Mouse (Mus musculus): ENCODE data around the gene Gm21882. TPM values are rescaled to one million over a fixed set of nuclear protein-coding genes. Genes with fewer than 3 reads are reported as not detected.

Gene Gm21882
- 1.9 TPM for polyA plus RNA-seq (2014; fragmentation: Illumina TruSeq; extraction: RNeasy Lipid Tissue Mini Kit (QIAGEN cat#74804); ENCODE audit: low read depth, low replicate concordance)

DNA sequence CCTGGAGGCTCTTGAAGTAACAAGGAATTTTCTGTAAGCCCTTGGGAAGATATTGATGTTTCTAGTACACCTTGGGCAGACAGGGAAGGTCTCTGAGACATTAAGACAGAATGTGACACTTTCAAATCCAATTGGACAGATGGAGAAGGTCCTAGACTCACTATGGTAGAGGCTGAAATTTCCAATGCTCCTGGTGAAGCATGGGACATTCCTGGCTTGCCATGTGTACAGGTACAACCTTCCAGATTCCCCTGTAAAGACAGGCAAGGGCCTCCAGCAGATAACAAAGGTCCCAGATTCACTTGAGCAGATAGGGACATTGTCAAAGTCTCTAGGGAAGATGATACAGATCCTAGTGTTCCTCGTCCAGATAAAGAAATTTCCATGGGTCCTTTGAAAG lies at the start of gene Gm21882:
Gene Gm21882 (minus strand): TSS at position 101 of the 400 bp plus-strand sequence.

Other genes with a start within 250 kb of the Gm21882 start
- 12.8 TPM for gene Gm21865, start 64.6 kb downstream of the Gm21882 start, polyA plus RNA-seq (2014; fragmentation: Illumina TruSeq; extraction: RNeasy Lipid Tissue Mini Kit (QIAGEN cat#74804); ENCODE audit: low read depth, low replicate concordance)

All from testis, adult 10 weeks (tissue).